Mouse (Mus musculus) testis, postnatal 14 days (tissue): Measurements from ENCODE around the gene Cd40lg.

ENCODE experiments used
- DNase-seq: peaks from one replicate; pipeline ENCODE4 v3.0.0; 2021; ENCODE audit warnings: low spot score

Gene Cd40lg

GRCm38 (mm10) chrX:57211876-57212275, at the start of gene Cd40lg:
TSS of gene Cd40lg (plus strand) at chrX:57212143.
- no peak for DNase-seq

- DNase-seq: no peak
These were observed 45.4 kb upstream of the Cd40lg start for GRCm38 (mm10) chrX:57166549-57166948.

GRCm38 (mm10) chrX:57171269-57171668, 40.7 kb upstream of the Cd40lg start:
- no peak for DNase-seq

GRCm38 (mm10) chrX:57177225-57177779, 34.6 kb upstream of the Cd40lg start:
- DNase-seq: no peak

GRCm38 (mm10) chrX:57182470-57182869, 29.5 kb upstream of the Cd40lg start:
- no peak for DNase-seq

DNA sequence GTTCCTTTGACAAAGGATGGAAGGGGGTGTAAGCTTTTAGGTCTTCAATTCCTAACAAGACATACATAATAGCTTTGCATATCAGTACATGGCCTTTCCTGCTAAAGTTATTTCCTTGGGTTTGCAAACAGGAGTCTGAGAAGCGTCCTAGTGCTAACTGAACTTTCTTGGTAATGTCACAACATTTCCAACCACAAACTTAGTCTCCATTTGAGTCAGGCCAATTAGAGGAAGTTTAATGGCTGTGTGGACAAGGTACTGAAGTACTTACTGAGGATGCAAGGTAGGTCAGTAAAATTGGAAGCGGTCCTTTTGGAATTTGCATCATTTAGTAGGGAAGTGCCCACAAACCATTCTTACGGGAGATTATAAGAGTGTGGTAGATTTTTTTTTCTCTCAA, 28.6 kb upstream of the Cd40lg start:
- DNase-seq: no peak

DNA sequence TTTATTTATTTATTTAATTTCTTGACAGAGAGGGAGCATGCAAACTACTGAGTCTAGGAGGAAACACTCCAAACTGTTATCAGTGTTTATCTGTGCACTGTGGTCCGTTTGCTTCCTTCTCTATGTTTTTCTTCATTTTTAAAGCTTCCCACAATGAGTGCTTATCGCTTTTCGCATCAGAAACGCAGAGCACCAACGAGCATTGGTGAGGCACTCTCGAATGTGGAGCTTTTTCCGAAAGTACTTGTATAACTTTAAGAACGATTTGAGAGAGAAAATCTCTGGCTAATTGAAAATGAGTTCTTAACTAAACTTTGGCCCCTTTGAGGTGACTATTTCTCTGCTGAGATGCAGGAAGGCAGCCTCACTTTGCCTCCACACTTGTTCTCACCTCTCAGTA, 24.6 kb upstream of the Cd40lg start:
- DNase-seq: no peak

- no peak for DNase-seq
These were observed 22.6 kb upstream of the Cd40lg start for GRCm38 (mm10) chrX:57189335-57189734.

GRCm38 (mm10) chrX:57196319-57196718, 15.6 kb upstream of the Cd40lg start:
- no peak for DNase-seq

GRCm38 (mm10) chrX:57198036-57198435, 13.9 kb upstream of the Cd40lg start:
- no peak for DNase-seq

- no peak for DNase-seq
These were observed 11.5 kb upstream of the Cd40lg start for GRCm38 (mm10) chrX:57200397-57200796.

GRCm38 (mm10) chrX:57210591-57210990, 1.4 kb upstream of the Cd40lg start:
- DNase-seq: no peak

- DNase-seq: no peak
These were observed 919 bp downstream of the Cd40lg start for GRCm38 (mm10) chrX:57212862-57213261.

DNA sequence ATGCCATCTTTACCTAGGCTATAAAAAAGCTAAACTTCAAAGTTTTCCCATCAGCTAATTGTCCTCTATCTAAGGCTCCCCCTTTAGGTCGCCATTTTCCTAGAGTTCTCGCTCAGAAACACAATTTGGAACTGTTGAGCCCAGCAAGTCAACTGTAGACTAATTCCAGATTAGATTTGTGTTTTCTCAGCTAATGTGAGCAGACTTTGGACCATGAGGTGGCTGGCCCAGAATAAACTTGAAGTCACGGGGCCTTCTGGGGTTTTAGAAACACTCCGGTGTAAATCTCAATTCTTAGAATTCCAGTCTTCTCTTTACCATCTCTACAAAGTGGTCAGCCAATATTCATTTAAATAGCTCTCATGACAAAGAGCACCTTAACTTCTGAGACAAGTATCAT, 3.6 kb downstream of the Cd40lg start:
- DNase-seq: no peak

DNA sequence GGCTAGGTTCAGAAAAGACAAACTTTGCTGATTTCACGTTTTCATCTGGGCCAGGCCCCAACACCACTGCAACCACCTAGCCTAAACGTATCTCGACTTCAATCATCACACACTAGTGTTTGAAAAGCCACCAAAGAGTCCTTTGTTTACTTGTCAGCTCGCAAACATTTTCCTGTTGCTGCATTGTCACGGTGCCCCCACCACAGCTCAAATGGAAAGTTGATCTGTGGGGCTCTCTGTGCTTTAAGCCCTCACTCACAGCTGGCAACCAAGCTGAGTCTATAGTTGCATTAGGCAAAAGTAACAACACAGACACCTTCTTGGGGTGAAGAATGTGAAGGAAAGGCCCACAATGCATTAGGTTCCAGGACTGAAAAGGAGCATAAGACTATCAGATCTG, 4.3 kb downstream of the Cd40lg start:
- no peak for DNase-seq

DNA sequence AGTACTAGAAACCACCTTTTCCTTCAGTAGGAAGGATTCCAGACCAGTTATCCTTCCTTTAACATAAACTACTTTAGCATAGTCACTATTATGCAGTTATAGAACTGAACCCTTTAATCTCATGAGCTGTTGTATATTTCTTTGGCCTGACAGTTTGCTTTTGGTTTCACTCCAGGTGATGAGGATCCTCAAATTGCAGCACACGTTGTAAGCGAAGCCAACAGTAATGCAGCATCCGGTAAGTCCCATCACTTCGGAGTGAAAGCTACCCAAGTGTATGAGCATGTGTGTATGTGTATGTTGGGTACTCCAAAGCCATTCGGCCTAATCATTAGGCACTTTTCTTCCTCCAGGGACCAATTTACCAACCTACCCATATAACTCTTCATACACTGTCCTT, 7.6 kb downstream of the Cd40lg start:
- no peak for DNase-seq

GRCm38 (mm10) chrX:57221881-57222280, 9.9 kb downstream of the Cd40lg start:
- no peak for DNase-seq

DNA sequence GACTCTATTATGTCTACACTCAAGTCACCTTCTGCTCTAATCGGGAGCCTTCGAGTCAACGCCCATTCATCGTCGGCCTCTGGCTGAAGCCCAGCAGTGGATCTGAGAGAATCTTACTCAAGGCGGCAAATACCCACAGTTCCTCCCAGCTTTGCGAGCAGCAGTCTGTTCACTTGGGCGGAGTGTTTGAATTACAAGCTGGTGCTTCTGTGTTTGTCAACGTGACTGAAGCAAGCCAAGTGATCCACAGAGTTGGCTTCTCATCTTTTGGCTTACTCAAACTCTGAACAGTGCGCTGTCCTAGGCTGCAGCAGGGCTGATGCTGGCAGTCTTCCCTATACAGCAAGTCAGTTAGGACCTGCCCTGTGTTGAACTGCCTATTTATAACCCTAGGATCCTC, 11.4 kb downstream of the Cd40lg start:
- DNase-seq: peak; percentile 3

DNA sequence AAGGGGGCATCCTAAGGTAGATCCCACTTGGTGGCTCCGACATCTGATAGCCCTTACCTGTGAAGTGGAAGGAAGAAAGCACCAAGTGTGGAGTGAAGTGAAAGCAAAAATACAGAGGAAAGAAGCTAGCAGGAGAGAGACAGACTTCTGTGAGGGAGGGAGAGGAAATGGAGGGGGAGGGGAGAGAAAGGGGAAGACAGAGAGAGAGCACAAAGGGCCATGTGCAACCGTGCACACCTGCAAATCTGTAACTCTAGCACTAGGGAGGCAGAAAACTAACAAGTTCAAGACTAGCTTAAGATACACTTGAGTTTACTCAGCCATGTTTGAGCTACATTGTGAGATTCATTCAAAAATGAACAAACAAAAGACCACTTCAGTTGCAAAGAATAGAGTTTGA, 16.2 kb downstream of the Cd40lg start:
- DNase-seq: no peak

GRCm38 (mm10) chrX:57233596-57233995, 21.7 kb downstream of the Cd40lg start:
- no peak for DNase-seq

DNA sequence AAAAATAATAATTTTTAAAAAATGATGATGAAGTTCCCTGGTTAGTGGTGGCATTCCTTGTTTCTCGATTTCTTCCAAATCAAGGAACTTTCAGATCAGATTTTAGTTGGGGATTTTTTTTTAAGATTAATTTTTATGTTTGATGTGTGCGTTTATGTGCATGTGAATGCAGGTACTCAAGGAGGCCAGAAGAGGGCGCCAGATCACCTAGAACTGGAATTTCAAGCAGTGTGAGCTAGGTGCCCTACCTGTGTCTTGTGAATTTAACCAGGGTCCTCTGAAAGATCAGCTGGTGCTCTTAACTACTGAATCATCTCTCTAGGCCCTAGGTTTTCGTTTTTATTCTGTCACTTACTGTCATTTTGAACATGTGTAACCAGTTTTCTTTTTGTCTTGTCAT, 24.0 kb downstream of the Cd40lg start:
- DNase-seq: no peak

GRCm38 (mm10) chrX:57238572-57238971, 26.6 kb downstream of the Cd40lg start:
- DNase-seq: no peak

GRCm38 (mm10) chrX:57253329-57254055, 41.5 kb downstream of the Cd40lg start:
- no peak for DNase-seq

- DNase-seq: no peak
These were observed 48.8 kb downstream of the Cd40lg start for GRCm38 (mm10) chrX:57260744-57261143.
